Mouse (Mus musculus) erythroblast, embryonic 14.5 days (primary cell): ENCODE measurements around the gene Apol10a.
"Not testable (repeated sequence)": the region's sequence is repeated elsewhere in the genome, so short reads cannot be mapped to it uniquely, and the experiment has no call there.

Source experiments
- GATA1 ChIP-seq: IDR thresholded peaks from 2 replicates; pipeline ENCODE4 v1.6.1; 2012; ENCODE audit warnings: low read length, inconsistent platforms, mixed read lengths
- TAL1 ChIP-seq: IDR thresholded peaks from 3 replicates; pipeline ENCODE4 v1.6.1; 2012; ENCODE audit warnings: low read length, inconsistent platforms, mixed read lengths

DNA sequence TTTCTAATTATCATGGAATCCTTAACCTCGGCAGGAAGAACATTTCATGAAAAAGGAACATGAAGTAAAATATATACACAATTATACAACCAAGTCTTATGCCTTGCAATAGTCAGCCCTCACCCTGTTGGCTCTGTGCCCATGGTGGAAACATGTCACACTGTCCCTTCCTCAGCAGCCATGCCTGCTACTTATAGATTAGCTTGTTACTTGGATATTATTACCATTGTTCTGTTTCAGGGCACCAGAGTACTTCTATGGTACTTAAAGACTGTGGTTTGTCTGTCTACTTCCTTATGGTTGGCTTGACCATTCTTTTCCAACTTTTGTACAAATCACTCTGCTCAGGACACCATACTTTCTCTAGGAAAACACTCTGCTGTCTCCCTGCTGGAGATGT lies 16.3 kb downstream of the Apol10a start:
- TF ChIP-seq GATA1, TAL1: not testable (repeated sequence)
